Mouse (Mus musculus) macrophage (primary cell): ENCODE data around the gene Dixdc1. TPM values are rescaled to one million over a fixed set of nuclear protein-coding genes. Genes with fewer than 3 reads are reported as not detected.
A peak's percentile ranks its signal among the peaks of the same experiment; 100 is the strongest.
"Not testable (repeated sequence)": the region's sequence is repeated elsewhere in the genome, so short reads cannot be mapped to it uniquely, and the experiment has no call there.

Experiments
- H3K27ac ChIP-seq: fragments of 350-480 bp; formaldehyde crosslinking; 2 replicates; pipeline ENCODE4 v1.9.0; 2021
- H3K36me3 ChIP-seq: fragments of 350-480 bp; formaldehyde crosslinking; 2 replicates; pipeline ENCODE4 v1.9.0; 2021; ENCODE audit errors: inconsistent target
- H3K4me3 ChIP-seq: fragments of 350-480 bp; formaldehyde crosslinking; 2 replicates; pipeline ENCODE4 v1.9.0; 2021; ENCODE audit errors: inconsistent target
- H3K79me2 ChIP-seq: fragments of 350-480 bp; formaldehyde crosslinking; 2 replicates; pipeline ENCODE4 v1.9.0; 2021; ENCODE audit errors: inconsistent target
- WGBS: methylation state at CpG from one replicate; pipeline ENCODE4 v1.1.7; 2026; ENCODE audit warnings: inconsistent platforms; ENCODE audit not compliant: missing documents; 5-methylcytosine and 5-hydroxymethylcytosine counted together
- polyA plus RNA-seq: library from polyadenylated mRNA; stranded (reverse); fragments of 250-400 nt; gene quantifications from 3 replicates; pipeline ENCODE4 v1.2.4, GENCODE M21; 2018; ENCODE audit warnings: inconsistent platforms

Gene Dixdc1
- polyA plus RNA-seq, 1 experiment from 2014 or later: 0.03 TPM

GRCm38 (mm10) chr9:50664826-50665225 is 74.5 kb downstream of the Dixdc1 start:
- H3K36me3 ChIP-seq: no peaks in the 10 kb centered on the region
- 97% methylated on average over 5 of the region's 5 CpGs for WGBS
- no peak overlapping the region for H3K27ac ChIP-seq
- H3K4me3 ChIP-seq: no peak overlapping the region
- no peaks in the 10 kb centered on the region for H3K79me2 ChIP-seq

- H3K79me2 ChIP-seq: peaks cover 8% of the 10 kb centered on the region; the same call in 1 of the 2 replicates
- 17% methylated on average over 12 of the region's 12 CpGs for WGBS
- no peak overlapping the region for H3K27ac ChIP-seq
- no peaks in the 10 kb centered on the region for H3K36me3 ChIP-seq
- H3K4me3 ChIP-seq: peak overlapping the region; percentile 84
Observed at GRCm38 (mm10) chr9:50660431-50660830, 78.9 kb downstream of the Dixdc1 start.

- H3K79me2 ChIP-seq: peaks cover 8% of the 10 kb centered on the region; the same call in 1 of the 2 replicates
- under 1% methylated on average over 57 of the region's 63 CpGs for WGBS
- H3K36me3 ChIP-seq: no peaks in the 10 kb centered on the region
- peak within 1 kb of the TSS; percentile 84 for H3K4me3 ChIP-seq
- H3K27ac ChIP-seq: peak within 1 kb of the TSS; percentile 46
Observed at GRCm38 (mm10) chr9:50659392-50660217, 79.7 kb downstream of the Dixdc1 start, which contains the start of gene Dlat. Gene Dlat, minus strand, starts transcription at chr9:50659780.

- WGBS: under 1% methylated on average over 17 of the region's 28 CpGs
- peaks cover 8% of the 10 kb centered on the region; the same call in 1 of the 2 replicates for H3K79me2 ChIP-seq
- peak overlapping the region; percentile 84 for H3K4me3 ChIP-seq
- 0 out of 2 replicates have a peak overlapping the region, but pooled peaks have one; percentile 8 for H3K27ac ChIP-seq
- H3K36me3 ChIP-seq: no peaks in the 10 kb centered on the region
Observed at GRCm38 (mm10) chr9:50658941-50659388, 80.4 kb downstream of the Dixdc1 start.

GRCm38 (mm10) chr9:50658391-50658790 is 80.9 kb downstream of the Dixdc1 start:
- Histone ChIP-seq H3K27ac (no peak overlapping the region), H3K4me3 (peak overlapping the region; percentile 84), H3K79me2 (peaks cover 8% of the 10 kb centered on the region; the same call in 1 of the 2 replicates), H3K36me3 (peaks cover 2% of the 10 kb centered on the region; the same call in 1 of the 2 replicates)
- WGBS: 25% methylated on average over 5 of the region's 5 CpGs

GRCm38 (mm10) chr9:50650503-50650902 is 88.8 kb downstream of the Dixdc1 start:
- no peak overlapping the region for H3K27ac ChIP-seq
- H3K4me3 ChIP-seq: no peak overlapping the region
- peaks cover 72% of the 10 kb centered on the region; the same call in 1 of the 2 replicates for H3K36me3 ChIP-seq
- WGBS: 93% methylated on average over 10 of the region's 10 CpGs
- no peaks in the 10 kb centered on the region for H3K79me2 ChIP-seq

- Histone ChIP-seq H3K36me3 (peaks cover 90% of the 10 kb centered on the region), H3K79me2 (no peaks in the 10 kb centered on the region), H3K4me3 (no peak overlapping the region), H3K27ac (no peak overlapping the region)
- 93% methylated on average over 10 of the region's 10 CpGs for WGBS
Observed at GRCm38 (mm10) chr9:50646826-50647370, 92.4 kb downstream of the Dixdc1 start.

GRCm38 (mm10) chr9:50634270-50634669 is 105.0 kb downstream of the Dixdc1 start:
- no peak overlapping the region for H3K27ac ChIP-seq
- no peaks in the 10 kb centered on the region for H3K79me2 ChIP-seq
- 95% methylated on average over 11 of the region's 11 CpGs for WGBS
- no peak overlapping the region for H3K4me3 ChIP-seq
- peaks cover 34% of the 10 kb centered on the region for H3K36me3 ChIP-seq

GRCm38 (mm10) chr9:50633059-50633458 is 106.3 kb downstream of the Dixdc1 start:
- WGBS: 78% methylated on average over 2 of the region's 2 CpGs
- Histone ChIP-seq H3K27ac (no peak overlapping the region), H3K4me3 (no peak overlapping the region), H3K79me2 (no peaks in the 10 kb centered on the region), H3K36me3 (peaks cover 24% of the 10 kb centered on the region)

- 87% methylated on average over 6 of the region's 6 CpGs for WGBS
- Histone ChIP-seq H3K27ac (no peak overlapping the region), H3K36me3 (peaks cover 17% of the 10 kb centered on the region), H3K79me2 (no peaks in the 10 kb centered on the region), H3K4me3 (no peak overlapping the region)
Observed at GRCm38 (mm10) chr9:50632016-50632688, 107.2 kb downstream of the Dixdc1 start.

GRCm38 (mm10) chr9:50630903-50631302 is 108.4 kb downstream of the Dixdc1 start:
- H3K4me3 ChIP-seq, H3K79me2 ChIP-seq, H3K27ac ChIP-seq, H3K36me3 ChIP-seq: not testable (repeated sequence)
- no CpG with 5 or more reads among the region's 8 CpGs for WGBS

GRCm38 (mm10) chr9:50617794-50618330 is 121.5 kb downstream of the Dixdc1 start:
- H3K4me3 ChIP-seq: peak overlapping the region; percentile 76
- peaks cover 38% of the 10 kb centered on the region for H3K79me2 ChIP-seq
- H3K27ac ChIP-seq: no peak overlapping the region
- 62% methylated on average over 9 of the region's 9 CpGs for WGBS
- peaks cover 14% of the 10 kb centered on the region; the same call in 1 of the 2 replicates for H3K36me3 ChIP-seq

GRCm38 (mm10) chr9:50616766-50617603 is 122.3 kb downstream of the Dixdc1 start, which contains the start of the genes Pih1d2 and Nkapd1:
Gene Pih1d2, plus strand, starts transcription at chr9:50617321.
Gene Nkapd1, minus strand, starts transcription at chr9:50617464.
- H3K79me2 ChIP-seq: peaks cover 41% of the 10 kb centered on the region
- under 1% methylated on average over 66 of the region's 81 CpGs for WGBS
- H3K36me3 ChIP-seq: peaks cover 19% of the 10 kb centered on the region
- H3K27ac ChIP-seq: peak within 1 kb of the TSS; percentile 60
- peak within 1 kb of the TSS; percentile 76 for H3K4me3 ChIP-seq
